ENCODE assay signal across 31 mouse cellular contexts in the genomic region with DNA sequence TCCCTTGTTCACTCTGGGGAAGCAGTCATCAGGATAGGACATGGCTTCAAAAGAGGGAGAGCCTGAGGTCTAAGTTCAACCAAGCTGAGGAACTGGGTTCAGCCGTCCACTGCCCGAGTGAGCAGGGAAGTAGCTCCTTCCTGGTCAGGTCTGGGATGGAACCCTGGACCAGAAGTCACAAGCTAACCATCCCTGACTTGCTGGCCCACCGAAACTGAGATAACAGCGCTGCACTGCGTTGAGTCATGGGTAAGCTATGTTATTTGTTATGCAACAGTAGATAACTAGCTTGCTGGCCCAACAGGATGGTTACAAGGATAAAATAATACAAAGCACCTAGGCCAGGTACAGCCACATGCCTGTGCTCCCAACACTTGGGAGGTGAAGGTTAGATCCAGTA. TPM values are rescaled to one million over a fixed set of nuclear protein-coding genes. Genes with fewer than 3 reads are reported as not detected.
A peak's percentile ranks its signal among the peaks of the same experiment; 100 is the strongest.
DNase-seq lines count a peak whose midpoint lies in the region; ATAC-seq and TF ChIP-seq lines count a peak whose summit lies in the region.
"Had no signal": no experiment of that assay in that cellular context is flagged by ENCODE, and none has a peak within 500 bp of the region (broad histone marks: within the 10 kb centered on the region; RNA-seq: fewer than 3 reads in every experiment).

No protein-coding gene starts in this region.

- no peaks in the 10 kb centered on the region for H3K9me3 ChIP-seq in kidney, embryonic 15.5 days (replicated peaks)
- no peaks in the 10 kb centered on the region for H3K9me3 ChIP-seq in intestine, embryonic 15.5 days
- no peaks in the 10 kb centered on the region for H3K9me3 ChIP-seq in intestine, postnatal 0 days (ENCODE audit: control insufficient read depth)
- no peaks in the 10 kb centered on the region for H3K9me3 ChIP-seq in forebrain, embryonic 11.5 days (ENCODE audit: control insufficient read depth, low read length)
- H3K9me3 ChIP-seq in lung, postnatal 0 days (ENCODE audit: low read length): no peaks in the 10 kb centered on the region
- H3K9me3 ChIP-seq: forebrain, embryonic 10.5 days; G1E; heart, embryonic 10.5 days; heart, embryonic 13.5 days had no signal

- H3K4me1 ChIP-seq in kidney, embryonic 15.5 days: no peaks in the 10 kb centered on the region
- no peaks in the 10 kb centered on the region for H3K4me1 ChIP-seq in intestine, embryonic 15.5 days (replicated peaks)
- no peaks in the 10 kb centered on the region for H3K4me1 ChIP-seq in intestine, postnatal 0 days (replicated peaks; ENCODE audit: control insufficient read depth, insufficient read depth, low read length)
- H3K4me1 ChIP-seq in forebrain, embryonic 11.5 days (replicated peaks; ENCODE audit: control insufficient read depth, insufficient read depth, low read length): no peaks in the 10 kb centered on the region
- H3K4me1 ChIP-seq in lung, postnatal 0 days (ENCODE audit: insufficient read depth, low read depth, low read length): no peaks in the 10 kb centered on the region
- H3K4me1 ChIP-seq: forebrain, embryonic 10.5 days; heart, embryonic 10.5 days had no signal

- WGBS in kidney, embryonic 15.5 days: 79% methylated on average over 5 of the region's 5 CpGs
- WGBS in intestine, embryonic 15.5 days: 70% methylated on average over 5 of the region's 5 CpGs
- 36% methylated on average over 5 of the region's 5 CpGs for WGBS in intestine, postnatal 0 days
- WGBS in forebrain, embryonic 11.5 days: 93% methylated on average over 5 of the region's 5 CpGs
- WGBS in lung, postnatal 0 days: 72% methylated on average over 5 of the region's 5 CpGs

- DNase-seq in kidney, postnatal 14 days: no peak
- peak; percentile 58 for DNase-seq in yolk sac, embryonic 10.5 days (ENCODE audit: low spot score)
- DNase-seq in forebrain, embryonic 11.5 days (ENCODE audit: low spot score): no peak
- no peak for DNase-seq in lung, postnatal 0 days (ENCODE audit: low spot score)
- DNase-seq: adrenal gland, postnatal 10 days; adrenal gland, postnatal 36 days; B cell, adult 2 months; cerebellum, adult 18-20 months; cerebellum, adult 9-10 months; cerebellum, postnatal 14 days; forebrain, postnatal 0 days; gastrocnemius, adult 2 months; gastrocnemius, postnatal 14 days; heart, adult 18-20 months; heart, postnatal 14 days; heart, postnatal 4 days had no signal

- H3K36me3 ChIP-seq in kidney, embryonic 15.5 days: no peaks in the 10 kb centered on the region
- no peaks in the 10 kb centered on the region for H3K36me3 ChIP-seq in intestine, embryonic 15.5 days
- H3K36me3 ChIP-seq in intestine, postnatal 0 days (ENCODE audit: control insufficient read depth, insufficient read depth): no peaks in the 10 kb centered on the region
- H3K36me3 ChIP-seq in forebrain, embryonic 11.5 days (ENCODE audit: control insufficient read depth, insufficient read depth, low read length): no peaks in the 10 kb centered on the region
- no peaks in the 10 kb centered on the region for H3K36me3 ChIP-seq in lung, postnatal 0 days (ENCODE audit: insufficient read depth, low read length)
- H3K36me3 ChIP-seq: forebrain, embryonic 10.5 days had no signal

- TF ChIP-seq EP300 in lung, postnatal 0 days (IDR thresholded peaks at IDR 0.05): no peak

- H3K4me3 ChIP-seq in kidney, embryonic 15.5 days (replicated peaks): no peak overlapping the region
- no peak overlapping the region for H3K4me3 ChIP-seq in intestine, embryonic 15.5 days (replicated peaks)
- no peak overlapping the region for H3K4me3 ChIP-seq in intestine, postnatal 0 days (ENCODE audit: low read depth, low read length)
- H3K4me3 ChIP-seq in forebrain, embryonic 11.5 days (ENCODE audit: low read depth, low read length): no peak overlapping the region
- no peak overlapping the region for H3K4me3 ChIP-seq in lung, postnatal 0 days (ENCODE audit: low read depth, low read length)
- H3K4me3 ChIP-seq: forebrain, embryonic 10.5 days; gastrocnemius, adult 2 months; heart, embryonic 10.5 days; heart, embryonic 13.5 days had no signal

- no peak for TF ChIP-seq CTCF in intestine, postnatal 0 days (IDR thresholded peaks at IDR 0.05; ENCODE audit: low read depth)
- no peak for TF ChIP-seq CTCF in lung, postnatal 0 days (IDR thresholded peaks at IDR 0.05)

- 0 out of 2 replicates have a peak overlapping the region, but pooled peaks have one; percentile 13 for H3K27ac ChIP-seq in kidney, embryonic 15.5 days
- no peak overlapping the region for H3K27ac ChIP-seq in intestine, embryonic 15.5 days
- no peak overlapping the region for H3K27ac ChIP-seq in intestine, postnatal 0 days (ENCODE audit: low read depth, low read length)
- H3K27ac ChIP-seq in forebrain, embryonic 11.5 days (ENCODE audit: low read depth, low read length): no peak overlapping the region
- no peak overlapping the region for H3K27ac ChIP-seq in lung, postnatal 0 days (ENCODE audit: low read length)
- H3K27ac ChIP-seq: forebrain, embryonic 10.5 days; gastrocnemius, adult 2 months; heart, embryonic 10.5 days; heart, embryonic 13.5 days; hindbrain, embryonic 14.5 days had no signal

- no peak overlapping the region for H3K9ac ChIP-seq in kidney, embryonic 15.5 days
- no peak overlapping the region for H3K9ac ChIP-seq in intestine, embryonic 15.5 days
- H3K9ac ChIP-seq in intestine, postnatal 0 days (ENCODE audit: low read depth, low read length): no peak overlapping the region
- no peak overlapping the region for H3K9ac ChIP-seq in forebrain, embryonic 11.5 days (ENCODE audit: low read length)
- no peak overlapping the region for H3K9ac ChIP-seq in lung, postnatal 0 days (replicated peaks; ENCODE audit: low read depth)
- H3K9ac ChIP-seq: forebrain, postnatal 0 days; heart, embryonic 13.5 days; hindbrain, embryonic 14.5 days had no signal

- ATAC-seq in kidney, embryonic 15.5 days (replicated peaks; ENCODE audit: low FRiP score): peak; percentile 40; the same call in 1 of the 2 replicates
- peak; percentile 84 for ATAC-seq in intestine, embryonic 15.5 days
- ATAC-seq in intestine, postnatal 0 days: peak; percentile 69
- no peak for ATAC-seq in forebrain, embryonic 11.5 days (replicated peaks; ENCODE audit: low FRiP score)
- ATAC-seq in lung, postnatal 0 days: no peak
- ATAC-seq: forebrain, embryonic 14.5 days; forebrain, postnatal 0 days; Patski had no signal

- no peaks in the 10 kb centered on the region for H3K27me3 ChIP-seq in kidney, embryonic 15.5 days
- no peaks in the 10 kb centered on the region for H3K27me3 ChIP-seq in intestine, embryonic 15.5 days (replicated peaks)
- no peaks in the 10 kb centered on the region for H3K27me3 ChIP-seq in intestine, postnatal 0 days (replicated peaks; ENCODE audit: control insufficient read depth, insufficient read depth, low read length)
- no peaks in the 10 kb centered on the region for H3K27me3 ChIP-seq in forebrain, embryonic 11.5 days (ENCODE audit: control insufficient read depth, insufficient read depth, low read length)
- no peaks in the 10 kb centered on the region for H3K27me3 ChIP-seq in lung, postnatal 0 days (replicated peaks; ENCODE audit: insufficient read depth, low read length)
- H3K27me3 ChIP-seq: CH12.LX; heart, embryonic 13.5 days; Patski had no signal

- no peak overlapping the region for H3K4me2 ChIP-seq in kidney, embryonic 15.5 days
- H3K4me2 ChIP-seq in intestine, embryonic 15.5 days (replicated peaks): no peak overlapping the region
- no peak overlapping the region for H3K4me2 ChIP-seq in intestine, postnatal 0 days (replicated peaks; ENCODE audit: low read depth)
- no peak overlapping the region for H3K4me2 ChIP-seq in forebrain, embryonic 11.5 days (ENCODE audit: low read depth, low read length, severe bottlenecking)
- no peak overlapping the region for H3K4me2 ChIP-seq in lung, postnatal 0 days (replicated peaks; ENCODE audit: low read depth, low read length)
- H3K4me2 ChIP-seq: heart, embryonic 13.5 days; hindbrain, embryonic 14.5 days had no signal

RNA-seq across cellular contexts. Expression of gene Pts, which starts 13.1 kb away (rescaled TPM):
- 88.2 and 94.1 TPM in 2 replicates for polyA plus RNA-seq in kidney, embryonic 15.5 days (2015; fragmentation: Nextera tagmentation; extraction: Ambion mirVana)
- polyA plus RNA-seq in intestine, embryonic 15.5 days (2015; fragmentation: Nextera tagmentation; extraction: Ambion mirVana): 93.9 and 94.1 TPM in 2 replicates
- 88.2 and 90.8 TPM in 2 replicates for polyA plus RNA-seq in intestine, postnatal 0 days (2015; fragmentation: Nextera tagmentation; extraction: Ambion mirVana)
- 77.5 and 93.5 TPM in 2 replicates for polyA plus RNA-seq in forebrain, embryonic 11.5 days (2014; fragmentation: Nextera tagmentation; extraction: Ambion mirVana)
- polyA plus RNA-seq in lung, postnatal 0 days (2015; fragmentation: Nextera tagmentation; extraction: Ambion mirVana): 76.0 and 79.4 TPM in 2 replicates

RNA-seq across cellular contexts. Expression of gene Plet1, which starts 21.1 kb away (rescaled TPM):
- polyA plus RNA-seq in kidney, embryonic 15.5 days (2015; fragmentation: Nextera tagmentation; extraction: Ambion mirVana): 24.8 TPM in 2 replicates
- 1.7 and 2.0 TPM in 2 replicates for polyA plus RNA-seq in intestine, embryonic 15.5 days (2015; fragmentation: Nextera tagmentation; extraction: Ambion mirVana)
- polyA plus RNA-seq in intestine, postnatal 0 days (2015; fragmentation: Nextera tagmentation; extraction: Ambion mirVana): 3.1 and 4.0 TPM in 2 replicates
- polyA plus RNA-seq in forebrain, embryonic 11.5 days (2014; fragmentation: Nextera tagmentation; extraction: Ambion mirVana): 0.21 TPM in 1 of 2 replicates, not detected in the other
- 53.8 and 60.8 TPM in 2 replicates for polyA plus RNA-seq in lung, postnatal 0 days (2015; fragmentation: Nextera tagmentation; extraction: Ambion mirVana)

RNA-seq across cellular contexts. Expression of gene Il18, which starts 39.2 kb away (rescaled TPM):
- 1.7 and 3.0 TPM in 2 replicates for polyA plus RNA-seq in kidney, embryonic 15.5 days (2015; fragmentation: Nextera tagmentation; extraction: Ambion mirVana)
- polyA plus RNA-seq in intestine, embryonic 15.5 days (2015; fragmentation: Nextera tagmentation; extraction: Ambion mirVana): 17.6 and 18.8 TPM in 2 replicates
- 57.3 and 68.7 TPM in 2 replicates for polyA plus RNA-seq in intestine, postnatal 0 days (2015; fragmentation: Nextera tagmentation; extraction: Ambion mirVana)
- 9.6 and 10.3 TPM in 2 replicates for polyA plus RNA-seq in forebrain, embryonic 11.5 days (2014; fragmentation: Nextera tagmentation; extraction: Ambion mirVana)
- polyA plus RNA-seq in lung, postnatal 0 days (2015; fragmentation: Nextera tagmentation; extraction: Ambion mirVana): 26.8 and 29.3 TPM in 2 replicates
- polyA plus RNA-seq: G1E had no signal

RNA-seq across cellular contexts. Expression of gene Bco2, which starts 39.5 kb away (rescaled TPM):
- 0.08 and 0.12 TPM in 2 replicates for polyA plus RNA-seq in kidney, embryonic 15.5 days (2015; fragmentation: Nextera tagmentation; extraction: Ambion mirVana)
- polyA plus RNA-seq in intestine, embryonic 15.5 days (2015; fragmentation: Nextera tagmentation; extraction: Ambion mirVana): 3.4 and 4.4 TPM in 2 replicates
- 4.7 and 5.3 TPM in 2 replicates for polyA plus RNA-seq in intestine, postnatal 0 days (2015; fragmentation: Nextera tagmentation; extraction: Ambion mirVana)
- polyA plus RNA-seq in forebrain, embryonic 11.5 days (2014; fragmentation: Nextera tagmentation; extraction: Ambion mirVana): 0.33 and 0.63 TPM in 2 replicates
- 0.19 and 0.39 TPM in 2 replicates for polyA plus RNA-seq in lung, postnatal 0 days (2015; fragmentation: Nextera tagmentation; extraction: Ambion mirVana)
- polyA plus RNA-seq: G1E; heart, embryonic 13.5 days had no signal

RNA-seq across cellular contexts. Expression of gene Tex12, which starts 45.7 kb away (rescaled TPM):
- polyA plus RNA-seq in kidney, embryonic 15.5 days (2015; fragmentation: Nextera tagmentation; extraction: Ambion mirVana): 0.18 TPM in 1 of 2 replicates, not detected in the other
- 0.16 and 0.19 TPM in 2 replicates for polyA plus RNA-seq in intestine, embryonic 15.5 days (2015; fragmentation: Nextera tagmentation; extraction: Ambion mirVana)
- 0.43 and 0.65 TPM in 2 replicates for polyA plus RNA-seq in intestine, postnatal 0 days (2015; fragmentation: Nextera tagmentation; extraction: Ambion mirVana)
- 0.28 TPM in 1 of 2 replicates, not detected in the other for polyA plus RNA-seq in forebrain, embryonic 11.5 days (2014; fragmentation: Nextera tagmentation; extraction: Ambion mirVana)
- polyA plus RNA-seq in lung, postnatal 0 days (2015; fragmentation: Nextera tagmentation; extraction: Ambion mirVana): not detected in 2 replicates
- polyA plus RNA-seq: embryonic facial prominence, embryonic 11.5 days; embryonic facial prominence, embryonic 14.5 days; forebrain, embryonic 10.5 days; forebrain, embryonic 14.5 days; frontal cortex, adult 2 months; G1E; heart, embryonic 13.5 days; heart, embryonic 16.5 days; hindbrain, embryonic 14.5 days; Patski had no signal

Comparison
In these comparisons a context has a peak if more than half of its experiments do, and no peak if none do; other contexts are left out.
1. ATAC-seq: peak in kidney, embryonic 15.5 days (single experiment), intestine, embryonic 15.5 days (single experiment) and intestine, postnatal 0 days (single experiment); none in forebrain, embryonic 11.5 days (single experiment) and lung, postnatal 0 days (single experiment).